ENCODE assay signal across 8 mouse cellular contexts in the genomic region with DNA sequence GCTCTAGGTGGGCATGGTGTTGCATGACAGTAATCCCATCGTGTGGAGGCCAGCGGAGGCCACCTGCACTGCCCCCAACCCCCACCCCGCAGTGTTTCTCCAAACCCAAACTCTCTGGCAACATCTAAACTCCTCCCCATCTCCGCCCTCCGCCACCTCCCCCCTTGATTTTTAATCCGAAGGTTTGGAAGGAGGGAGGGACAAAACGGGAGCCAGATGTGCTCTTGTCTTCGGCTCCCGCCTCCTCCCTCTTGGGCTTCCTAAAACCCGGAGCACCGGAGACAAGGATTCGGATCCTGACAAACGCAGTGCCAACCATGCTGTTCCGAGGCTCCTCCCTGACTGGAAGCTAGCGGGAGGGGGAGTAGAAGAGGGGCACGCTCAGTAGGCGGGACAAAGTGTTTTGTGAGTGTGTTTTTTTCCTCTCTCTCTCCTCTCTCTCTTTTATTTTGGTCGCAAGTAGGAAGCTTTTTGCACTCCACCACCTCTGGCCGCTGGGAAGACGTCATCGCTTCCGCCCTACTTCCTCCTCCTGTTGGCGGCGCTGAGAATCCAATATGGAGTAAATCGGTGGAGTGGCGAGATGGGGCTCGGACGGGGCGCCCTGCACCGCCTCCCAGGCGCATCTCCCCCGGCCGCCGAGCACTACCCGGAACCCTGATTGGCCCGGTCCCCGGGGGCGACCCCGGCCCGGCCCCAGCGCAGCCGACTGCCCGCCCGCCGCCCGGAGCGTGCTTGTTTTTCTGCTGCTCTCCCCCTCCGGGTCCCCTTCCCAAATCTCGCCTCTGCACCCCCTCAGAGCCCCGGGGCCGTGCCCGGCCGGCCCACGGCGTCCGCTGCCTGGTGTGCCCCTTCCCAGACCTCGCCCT. TPM values are rescaled to one million over a fixed set of nuclear protein-coding genes. Genes with fewer than 3 reads are reported as not detected.
DNase-seq lines count a peak whose midpoint lies in the region; ATAC-seq lines count a peak whose summit lies in the region.

A gene (plus strand): TSS at position 488 of the 869 bp plus-strand sequence.

- peaks cover 26% of the 10 kb centered on the region for H3K4me1 ChIP-seq in hindbrain, embryonic 13.5 days (replicated peaks)

- WGBS in hindbrain, embryonic 13.5 days: under 1% methylated on average over 56 of the region's 57 CpGs

- H3K27ac ChIP-seq in hindbrain, embryonic 13.5 days: peak within 1 kb of the TSS; percentile 97

- no peaks in the 10 kb centered on the region for H3K36me3 ChIP-seq in hindbrain, embryonic 13.5 days

- H3K27me3 ChIP-seq in hindbrain, embryonic 13.5 days: no peaks in the 10 kb centered on the region

- H3K9ac ChIP-seq in hindbrain, embryonic 13.5 days: peak within 1 kb of the TSS; percentile 94

- peak within 1 kb of the TSS; percentile 65 for H3K4me2 ChIP-seq in hindbrain, embryonic 13.5 days

- peak; percentile 99 for DNase-seq in R1 (ENCODE audit: low read depth, low spot score)
- peak; percentile 87 to 89 for DNase-seq in cerebellum, postnatal 14 days
- DNase-seq in frontal cortex, postnatal 14 days (ENCODE audit: low spot score in 2 of 2): peak; percentile 80 to 89
- DNase-seq in left cerebral cortex, adult 11 months (ENCODE audit: low spot score): peak; percentile 83
- DNase-seq in lung, postnatal 4 days: peak; percentile 92 to 93
- DNase-seq in retina, postnatal 7 days (ENCODE audit: low read depth, low spot score): peak; percentile 59
- DNase-seq in urinary bladder, adult 2 months (ENCODE audit: low spot score): peak; percentile 66

- H3K9me3 ChIP-seq in hindbrain, embryonic 13.5 days: no peaks in the 10 kb centered on the region

- peak; percentile 48 for ATAC-seq in hindbrain, embryonic 13.5 days (ENCODE audit: low FRiP score)

- peak within 1 kb of the TSS; percentile 93 for H3K4me3 ChIP-seq in hindbrain, embryonic 13.5 days

RNA-seq across cellular contexts. Expression of the gene that starts here (rescaled TPM):
- 6.0 and 6.1 TPM in 2 replicates for polyA plus RNA-seq in hindbrain, embryonic 13.5 days (2015; fragmentation: Nextera tagmentation; extraction: Ambion mirVana)
- polyA plus RNA-seq in urinary bladder, adult 2 months (2012; rRNA removed): 23.2 and 31.7 TPM in 2 replicates

Comparison
In these comparisons a context has a peak if more than half of its experiments do, and no peak if none do; other contexts are left out.
1. Peak in every context shown above with its lines: DNase-seq, ATAC-seq, H3K4me3 ChIP-seq and H3K27ac ChIP-seq.